Mouse (Mus musculus) lung, postnatal 4 days (tissue): Measurements from ENCODE around the gene Paqr9.

ENCODE experiments used
- DNase-seq, 2 experiments: peaks; one replicate each; pipeline ENCODE4 v3.0.0; 2021

Paqr9 gene

GRCm38 (mm10) chr9:95581021-95581757 is 21.7 kb downstream of the Paqr9 start:
- DNase-seq: no peak

GRCm38 (mm10) chr9:95581758-95582515 is 22.5 kb downstream of the Paqr9 start:
- DNase-seq: no peak

GRCm38 (mm10) chr9:95582555-95582954 is 23.1 kb downstream of the Paqr9 start:
- DNase-seq: no peak

GRCm38 (mm10) chr9:95586046-95586445 is 26.6 kb downstream of the Paqr9 start:
- DNase-seq: no peak

- DNase-seq: no peak
Observed at GRCm38 (mm10) chr9:95588070-95588469, 28.6 kb downstream of the Paqr9 start.

GRCm38 (mm10) chr9:95594291-95594690 is 34.8 kb downstream of the Paqr9 start:
- DNase-seq: no peak

GRCm38 (mm10) chr9:95597466-95598178 is 38.2 kb downstream of the Paqr9 start:
- DNase-seq: no peak

- DNase-seq: peak in 1 of 2 experiments; percentile 30
Observed at GRCm38 (mm10) chr9:95598179-95598721, 38.8 kb downstream of the Paqr9 start.

GRCm38 (mm10) chr9:95599399-95599798 is 39.9 kb downstream of the Paqr9 start:
- no peak for DNase-seq

GRCm38 (mm10) chr9:95602849-95603248 is 43.4 kb downstream of the Paqr9 start:
- DNase-seq: no peak

GRCm38 (mm10) chr9:95603316-95603715 is 43.9 kb downstream of the Paqr9 start:
- no peak for DNase-seq

GRCm38 (mm10) chr9:95607196-95607595 is 47.7 kb downstream of the Paqr9 start:
- no peak for DNase-seq

- no peak for DNase-seq
Observed at GRCm38 (mm10) chr9:95612246-95612768, 52.9 kb downstream of the Paqr9 start.

GRCm38 (mm10) chr9:95613426-95614127 is 54.1 kb downstream of the Paqr9 start:
- DNase-seq: no peak

GRCm38 (mm10) chr9:95614861-95615615 is 55.6 kb downstream of the Paqr9 start:
- peak; percentile 20 to 46 for DNase-seq

GRCm38 (mm10) chr9:95615961-95616360 is 56.5 kb downstream of the Paqr9 start:
- DNase-seq: no peak
